Mouse (Mus musculus) lung, postnatal 0 days (tissue): ENCODE data around the gene 9230112D13Rik.

Source experiments
- CTCF ChIP-seq: IDR thresholded peaks from 2 replicates; pipeline ENCODE4 v1.5.1; 2016; ENCODE audit warnings: antibody characterized with exemption, mild to moderate bottlenecking
- EP300 ChIP-seq: IDR thresholded peaks from 2 replicates; pipeline ENCODE4 v1.6.1; 2016; ENCODE audit warnings: antibody characterized with exemption, mild to moderate bottlenecking, control low read depth

GRCm38 (mm10) chr14:34497346-34497745, 25.3 kb downstream of the 9230112D13Rik start:
- TF ChIP-seq CTCF = no peak
- TF ChIP-seq EP300 = no peak
